Mouse (Mus musculus): ENCODE measurements at regions not wholly inside any gene's neighbourhood (a gene's known extent, or its start where the extent isn't known, plus 50 kb on each side); places are given as distances from the start of the nearest gene placed in this dataset.

- TF ChIP-seq POLR2A (IDR thresholded peaks at IDR 0.05; ENCODE audit: control insufficient read depth, low read depth, low read length) (no peak), CTCF (IDR thresholded peaks at IDR 0.05; ENCODE audit: control insufficient read depth, insufficient read depth, insufficient replicate concordance, low read depth, low read length) (no peak)
Observed at GRCm38 (mm10) chr12:106139927-106140326, 129.9 kb downstream of the Vrk1 start.

Data from testis, adult 2 months (tissue).